Comparison of ENCODE assay signal across 19 mouse cellular contexts in the genomic region with DNA sequence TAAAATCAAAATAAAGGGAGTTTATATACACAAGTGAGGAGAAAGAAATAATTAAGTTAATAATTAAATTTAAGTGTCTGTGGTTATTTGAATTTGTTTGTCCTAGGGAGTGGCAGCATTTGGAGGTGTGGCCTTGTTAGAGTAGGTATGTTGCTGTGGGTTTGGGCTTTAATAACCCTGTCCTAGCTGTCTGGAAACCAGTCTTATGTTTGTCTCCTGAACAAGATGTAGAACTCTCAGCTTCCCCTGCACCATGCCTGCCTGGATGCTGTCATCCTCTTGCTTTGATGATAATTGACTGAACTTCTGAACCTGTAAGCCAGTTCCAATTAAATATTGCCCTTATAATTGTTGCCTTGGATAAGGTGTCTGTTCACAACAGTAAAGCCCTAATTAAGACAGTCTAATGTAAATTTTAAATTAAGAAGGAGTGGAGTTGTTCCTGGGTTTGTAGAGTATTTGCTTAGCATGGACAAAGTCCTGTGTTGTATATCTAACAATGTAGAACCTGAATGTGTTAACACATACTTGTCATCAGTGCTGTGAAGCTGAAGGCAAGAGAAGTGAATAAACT.
"Had no signal": no experiment of that assay in that cellular context is flagged by ENCODE, and none has a peak within 500 bp of the region (broad histone marks: within the 10 kb centered on the region; RNA-seq: fewer than 3 reads in every experiment).

No protein-coding gene starts in this region.

- H3K9ac ChIP-seq: liver, postnatal 0 days; lung, embryonic 15.5 days; neural tube, embryonic 12.5 days had no signal

- H3K27me3 ChIP-seq: lung, embryonic 15.5 days; megakaryocyte, embryonic 14.5 days; neural tube, embryonic 12.5 days had no signal

- H3K9me3 ChIP-seq: lung, embryonic 15.5 days had no signal

- H3K36me3 ChIP-seq: lung, embryonic 15.5 days; neural tube, embryonic 12.5 days had no signal

- H3K4me2 ChIP-seq: lung, embryonic 15.5 days; midbrain, embryonic 11.5 days; neural tube, embryonic 12.5 days had no signal

- H3K4me1 ChIP-seq: lung, embryonic 15.5 days; megakaryocyte, embryonic 14.5 days; neural tube, embryonic 12.5 days had no signal

- H3K27ac ChIP-seq: lung, embryonic 15.5 days; macrophage; neural tube, embryonic 12.5 days had no signal

- DNase-seq: liver, postnatal 0 days; lung, adult 2 months; lung, postnatal 14 days; lung, postnatal 36 days; midbrain, embryonic 14.5 days; retina, postnatal 1 day; right cerebral cortex, adult 18-20 months; right cerebral cortex, postnatal 25 days; right cerebral cortex, postnatal 4 days; spleen, adult 18-20 months; thymus, adult 18-20 months; thymus, postnatal 14 days; thymus, postnatal 36 days had no signal

- ATAC-seq: liver, postnatal 0 days; lung, postnatal 0 days had no signal

- H3K4me3 ChIP-seq: lung, embryonic 15.5 days; megakaryocyte, embryonic 14.5 days; neural tube, embryonic 12.5 days had no signal
